Mouse (Mus musculus): ENCODE data around the gene S100g. TPM values are rescaled to one million over a fixed set of nuclear protein-coding genes. Genes with fewer than 3 reads are reported as not detected.
A peak's percentile ranks its signal among the peaks of the same experiment; 100 is the strongest.

Gene S100g
- total and polyA plus RNA-seq, 2 experiments = 1.0 TPM; not detected in 1

DNA sequence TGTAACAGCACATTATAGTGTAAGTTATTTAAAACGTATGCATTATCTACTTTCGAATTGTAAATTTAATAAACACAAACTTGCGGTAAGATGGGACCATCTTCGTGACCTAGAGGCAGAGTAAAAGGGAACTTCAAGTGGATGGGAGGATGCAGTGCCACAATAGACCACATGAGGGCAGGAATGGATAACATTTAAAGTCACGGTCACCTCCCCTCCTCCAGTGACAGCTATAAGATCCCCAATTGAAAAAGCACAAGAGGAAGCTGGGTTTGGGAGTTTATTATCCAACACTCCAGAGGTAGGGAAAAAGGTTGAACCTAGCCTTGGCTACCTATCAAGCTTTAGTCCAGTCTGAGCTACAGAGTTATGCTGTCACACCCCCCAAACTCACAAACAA lies 48.7 kb downstream of the S100g start:
- TF ChIP-seq CTCF (IDR thresholded peaks at IDR 0.05; ENCODE audit: low read depth, low read length) (peak; percentile 53), POLR2A (IDR thresholded peaks at IDR 0.05; ENCODE audit: extremely low read depth, insufficient read depth, low read length) (no peak)
- no peaks in the 10 kb centered on the region for H3K27me3 ChIP-seq (ENCODE audit: control insufficient read depth, insufficient read depth, low read length)
- H3K27ac ChIP-seq (replicated peaks; ENCODE audit: insufficient read depth, low read depth, low read length) = no peak overlapping the region
- H3K79me2 ChIP-seq (ENCODE audit: control insufficient read depth, insufficient read depth, low read length) = no peaks in the 10 kb centered on the region; the same call in 1 of the 2 replicates
- no peak overlapping the region for H3K4me3 ChIP-seq (ENCODE audit: insufficient read depth, low read depth, low read length)
- 13% methylated on average over 5 of the region's 5 CpGs for WGBS
- no peaks in the 10 kb centered on the region; the same call in 1 of the 2 replicates for H3K36me3 ChIP-seq (ENCODE audit: control insufficient read depth, insufficient read depth, low read length)
- no peak overlapping the region for H3K9ac ChIP-seq (ENCODE audit: low read depth, low read length)
- DNase-seq (ENCODE audit: extremely low read depth, low read depth, low spot score) = peak; percentile 51
- H3K4me1 ChIP-seq (ENCODE audit: control insufficient read depth, insufficient read depth, low read length) = no peaks in the 10 kb centered on the region; the same call in 1 of the 2 replicates

DNA sequence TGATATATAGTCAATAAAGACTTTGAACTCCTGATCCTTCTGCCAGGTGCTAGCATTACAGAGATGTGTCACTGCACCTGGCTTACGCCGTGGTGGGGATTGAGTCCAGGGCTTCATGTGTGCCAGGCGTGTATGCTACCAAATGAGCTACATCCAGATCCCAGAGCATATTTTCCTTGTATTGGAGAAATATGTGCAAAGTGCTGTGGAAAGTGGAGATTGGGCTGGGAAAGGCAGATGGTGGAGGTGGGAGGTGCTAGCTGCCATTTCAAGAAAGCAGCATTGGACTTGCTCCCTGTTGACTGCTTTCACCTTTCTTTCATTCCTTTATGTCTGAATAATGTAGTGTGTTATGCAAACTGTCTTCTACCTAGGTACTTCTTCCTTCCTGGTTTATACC lies 50.7 kb downstream of the S100g start:
- H3K9ac ChIP-seq (ENCODE audit: low read depth, low read length) = no peak overlapping the region
- H3K36me3 ChIP-seq (ENCODE audit: control insufficient read depth, insufficient read depth, low read length) = no peaks in the 10 kb centered on the region; the same call in 1 of the 2 replicates
- H3K4me3 ChIP-seq (ENCODE audit: insufficient read depth, low read depth, low read length) = no peak overlapping the region
- TF ChIP-seq POLR2A (IDR thresholded peaks at IDR 0.05; ENCODE audit: extremely low read depth, insufficient read depth, low read length) (no peak), CTCF (IDR thresholded peaks at IDR 0.05; ENCODE audit: low read depth, low read length) (no peak)
- DNase-seq (ENCODE audit: extremely low read depth, low read depth, low spot score) = no peak
- H3K27me3 ChIP-seq (ENCODE audit: control insufficient read depth, insufficient read depth, low read length) = no peaks in the 10 kb centered on the region
- no peak overlapping the region for H3K27ac ChIP-seq (replicated peaks; ENCODE audit: insufficient read depth, low read depth, low read length)
- 45% methylated on average over 3 of the region's 3 CpGs for WGBS
- no peaks in the 10 kb centered on the region; the same call in 1 of the 2 replicates for H3K4me1 ChIP-seq (ENCODE audit: control insufficient read depth, insufficient read depth, low read length)
- H3K79me2 ChIP-seq (ENCODE audit: control insufficient read depth, insufficient read depth, low read length) = no peaks in the 10 kb centered on the region

Other genes starting within 250 kb of the S100g start
- 64.0 and 66.7 TPM in 2 replicates for gene Rbbp7, start 204.2 kb downstream of the S100g start, total RNA-seq (2014; rRNA removed)
- 23.5 and 25.4 TPM in 2 replicates for gene Rbbp7, start 204.2 kb downstream of the S100g start, polyA plus RNA-seq (2012; rRNA removed)
- gene Txlng, start 135.1 kb downstream of the S100g start, total RNA-seq (2014; rRNA removed) = 18.0 and 20.0 TPM in 2 replicates
- gene Txlng, start 135.1 kb downstream of the S100g start, polyA plus RNA-seq (2012; rRNA removed) = 3.1 and 3.5 TPM in 2 replicates
- gene Syap1, start 76.2 kb downstream of the S100g start, total RNA-seq (2014; rRNA removed) = 33.8 and 43.1 TPM in 2 replicates
- gene Syap1, start 76.2 kb downstream of the S100g start, polyA plus RNA-seq (2012; rRNA removed) = 7.2 and 9.6 TPM in 2 replicates
- gene Ctps2, start 63.4 kb downstream of the S100g start, total RNA-seq (2014; rRNA removed) = 14.0 and 15.5 TPM in 2 replicates
- 3.8 and 4.2 TPM in 2 replicates for gene Ctps2, start 63.4 kb downstream of the S100g start, polyA plus RNA-seq (2012; rRNA removed)

All from liver, adult 2 months (tissue).